Mouse (Mus musculus): ENCODE results near the gene Mapk13.

DNA sequence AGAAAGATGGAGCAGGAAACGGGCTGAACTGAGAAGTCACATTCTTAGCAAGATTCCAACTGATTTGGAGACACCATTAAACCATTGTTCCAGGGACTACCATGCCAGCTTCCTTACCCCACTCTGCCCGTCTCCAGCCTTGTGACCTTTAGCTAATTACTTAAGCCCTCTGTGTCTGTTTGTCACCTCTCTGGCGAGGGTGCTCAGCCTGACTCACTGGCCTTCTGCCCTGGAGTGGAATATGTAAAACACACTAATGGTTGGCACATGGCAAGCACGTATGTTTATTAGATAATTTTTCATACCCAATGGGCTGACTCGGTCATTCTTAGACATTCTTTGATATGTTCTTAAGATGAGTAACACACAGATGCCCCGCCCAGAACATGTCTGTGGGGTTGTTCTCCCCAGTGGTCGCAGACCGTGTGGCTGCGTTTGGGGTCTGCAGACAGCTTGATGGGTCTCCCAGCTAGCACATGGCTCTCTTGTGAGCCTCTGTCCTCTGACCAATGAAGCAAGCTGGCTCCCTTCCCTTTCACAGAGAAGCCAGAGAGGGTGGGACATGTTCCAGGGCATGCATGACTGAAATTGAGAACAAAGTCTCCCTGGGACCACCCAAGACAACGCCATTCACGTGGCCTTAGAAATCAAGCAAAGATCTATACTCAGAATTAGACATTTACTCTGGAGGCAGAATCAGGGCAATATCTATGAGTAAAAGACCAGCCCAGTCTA lies 2.1 kb upstream of the Mapk13 start:
- TF ChIP-seq GATA1 (IDR thresholded peaks at IDR 0.05; ENCODE audit: borderline replicate concordance, low read length) (no peak), FLI1 (IDR thresholded peaks at IDR 0.05; ENCODE audit: low read length) (no peak)

Measured in megakaryocyte, embryonic 14.5 days (primary cell).